Mouse (Mus musculus) ES-Bruce4 (cell line): ENCODE results near the gene Lrrc8a.

Source experiments
- CTCF ChIP-seq: IDR thresholded peaks from one replicate; pipeline ENCODE4 v1.8.1; 2011; ENCODE audit warnings: low read depth, low read length
- POLR2A ChIP-seq: IDR thresholded peaks from one replicate; pipeline ENCODE4 v1.8.1; 2011; ENCODE audit warnings: low read length; ENCODE audit not compliant: insufficient read depth

GRCm38 (mm10) chr2:30258600-30258999, 21.1 kb downstream of the Lrrc8a start:
- TF ChIP-seq CTCF = no peak
- TF ChIP-seq POLR2A = no peak
